Mouse (Mus musculus): ENCODE results near the gene Sema4d. TPM values are rescaled to one million over a fixed set of nuclear protein-coding genes. Genes with fewer than 3 reads are reported as not detected.
A peak's percentile ranks its signal among the peaks of the same experiment; 100 is the strongest.
"Not testable (repeated sequence)": the region's sequence is repeated elsewhere in the genome, so short reads cannot be mapped to it uniquely, and the experiment has no call there.

The Sema4d gene
- polyA plus RNA-seq, 1 experiment from 2014 or later, result 9.8 TPM

DNA sequence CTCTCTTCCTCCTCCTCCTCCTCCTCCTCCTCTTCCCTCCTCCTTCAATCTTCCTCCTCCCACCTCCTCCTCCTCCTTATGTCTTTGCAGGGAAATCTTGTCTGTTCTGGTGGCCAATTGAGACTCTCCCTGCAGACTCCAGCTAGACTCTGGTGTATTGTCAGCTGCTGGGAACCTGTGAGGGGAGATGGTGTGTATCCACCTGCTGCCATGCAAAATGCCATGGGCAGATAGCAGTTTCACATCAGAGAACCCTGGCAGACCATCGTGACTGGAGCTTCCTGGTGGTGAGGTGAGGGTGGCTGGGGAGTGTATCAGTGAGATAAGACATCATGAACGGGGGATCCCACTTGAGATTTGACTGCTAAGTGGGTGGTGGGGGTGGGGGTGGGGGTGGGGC lies 41.0 kb upstream of the Sema4d start:
- Histone ChIP-seq H3K4me2 (ENCODE audit: low read depth, low read length) (no peak overlapping the region), H3K27me3 (ENCODE audit: control insufficient read depth, insufficient read depth, low read depth, low read length) (no peaks in the 10 kb centered on the region), H3K4me1 (replicated peaks; ENCODE audit: control insufficient read depth, insufficient read depth, low read length) (no peaks in the 10 kb centered on the region; the same call in 1 of the 2 replicates), H3K27ac (ENCODE audit: low read length) (no peak overlapping the region), H3K9me3 (ENCODE audit: control insufficient read depth, low read length) (no peaks in the 10 kb centered on the region), H3K36me3 (ENCODE audit: control insufficient read depth, insufficient read depth, low read length) (no peaks in the 10 kb centered on the region), H3K4me3 (ENCODE audit: low read length) (no peak overlapping the region), H3K9ac (ENCODE audit: low read length) (no peak overlapping the region)
- WGBS, result 25% methylated on average over 2 of the region's 2 CpGs
- no peak for ATAC-seq (ENCODE audit: low read depth)

DNA sequence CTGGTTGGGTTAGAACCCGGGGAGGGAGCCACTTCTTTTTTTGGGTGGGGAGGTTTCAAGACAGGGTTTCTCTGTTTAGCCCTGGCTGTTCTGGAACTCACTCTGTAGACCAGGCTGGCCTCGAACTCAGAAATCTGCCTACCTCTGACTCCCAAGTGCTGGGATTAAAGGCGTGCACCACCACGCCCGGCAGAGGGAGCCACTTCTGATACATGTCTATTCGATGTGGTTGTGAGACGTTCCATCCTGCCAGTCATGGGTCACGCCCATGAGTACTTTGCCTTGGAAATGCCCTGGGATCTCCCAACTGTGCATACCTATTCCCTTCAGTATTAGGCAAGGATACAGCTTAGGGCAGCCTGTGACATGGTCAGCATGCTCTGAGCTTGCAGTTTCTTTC lies 40.5 kb upstream of the Sema4d start:
- not testable (repeated sequence) for H3K27me3 ChIP-seq (ENCODE audit: control insufficient read depth, insufficient read depth, low read depth, low read length); H3K4me3 ChIP-seq (ENCODE audit: low read length); H3K36me3 ChIP-seq (ENCODE audit: control insufficient read depth, insufficient read depth, low read length); H3K9ac ChIP-seq (ENCODE audit: low read length); H3K4me2 ChIP-seq (ENCODE audit: low read depth, low read length); H3K9me3 ChIP-seq (ENCODE audit: control insufficient read depth, low read length); H3K4me1 ChIP-seq (replicated peaks; ENCODE audit: control insufficient read depth, insufficient read depth, low read length); H3K27ac ChIP-seq (ENCODE audit: low read length)
- WGBS, result 69% methylated on average over 8 of the region's 8 CpGs
- ATAC-seq (ENCODE audit: low read depth), result 0 out of 2 replicates have a peak, but pooled peaks have one; percentile 21

DNA sequence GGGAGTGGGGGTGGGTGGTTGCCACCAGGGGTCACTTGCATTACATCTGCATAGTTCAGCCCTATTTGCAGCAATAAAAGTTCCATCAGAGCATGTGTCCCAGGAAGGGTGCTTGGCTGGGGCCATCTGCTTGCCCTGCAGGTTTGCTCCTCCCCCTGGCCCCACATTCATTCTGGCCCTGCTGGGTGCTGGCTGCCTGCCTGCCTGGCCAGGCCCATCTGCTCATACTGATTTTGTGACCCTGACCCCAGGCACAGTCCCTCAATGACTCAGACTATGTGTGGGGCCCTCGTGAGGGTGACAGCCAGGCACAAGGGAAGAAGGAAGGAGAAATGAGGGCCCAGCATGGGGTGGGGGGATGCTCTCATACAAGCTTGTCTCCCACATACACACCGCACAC lies 40.1 kb upstream of the Sema4d start:
- Histone ChIP-seq H3K27ac (ENCODE audit: low read length) (no peak overlapping the region), H3K36me3 (ENCODE audit: control insufficient read depth, insufficient read depth, low read length) (no peaks in the 10 kb centered on the region), H3K9ac (ENCODE audit: low read length) (no peak overlapping the region), H3K27me3 (ENCODE audit: control insufficient read depth, insufficient read depth, low read depth, low read length) (no peaks in the 10 kb centered on the region), H3K9me3 (ENCODE audit: control insufficient read depth, low read length) (no peaks in the 10 kb centered on the region), H3K4me3 (ENCODE audit: low read length) (no peak overlapping the region), H3K4me2 (ENCODE audit: low read depth, low read length) (no peak overlapping the region), H3K4me1 (replicated peaks; ENCODE audit: control insufficient read depth, insufficient read depth, low read length) (no peaks in the 10 kb centered on the region; the same call in 1 of the 2 replicates)
- peak; percentile 17; the same call in 1 of the 2 replicates for ATAC-seq (ENCODE audit: low read depth)
- WGBS, result 49% methylated on average over 2 of the region's 2 CpGs

DNA sequence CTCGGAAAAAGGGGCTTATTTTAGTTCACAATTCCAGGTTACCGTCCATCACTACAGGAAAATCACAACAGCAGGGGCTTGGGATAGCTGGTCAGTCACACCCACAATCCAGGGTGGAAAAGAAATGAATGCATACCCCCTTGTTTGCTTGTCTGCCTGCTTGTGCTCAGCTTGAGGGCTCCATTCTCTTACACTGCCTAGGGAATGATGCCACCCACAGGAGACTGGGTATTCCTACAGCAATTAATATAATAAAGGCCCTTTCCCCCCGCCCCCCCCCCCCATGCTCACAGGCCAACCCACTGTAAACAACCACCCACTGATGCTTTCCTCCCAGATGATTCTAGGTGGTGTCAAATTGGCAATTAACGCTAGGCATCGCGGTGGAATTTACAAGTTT lies 38.9 kb upstream of the Sema4d start:
- no peaks in the 10 kb centered on the region for H3K9me3 ChIP-seq (ENCODE audit: control insufficient read depth, low read length)
- H3K27ac ChIP-seq (ENCODE audit: low read length), result no peak overlapping the region
- no peaks in the 10 kb centered on the region for H3K36me3 ChIP-seq (ENCODE audit: control insufficient read depth, insufficient read depth, low read length)
- H3K4me3 ChIP-seq (ENCODE audit: low read length), result no peak overlapping the region
- H3K9ac ChIP-seq (ENCODE audit: low read length), result no peak overlapping the region
- 87% methylated on average over 6 of the region's 6 CpGs for WGBS
- no peak for ATAC-seq (ENCODE audit: low read depth)
- H3K4me2 ChIP-seq (ENCODE audit: low read depth, low read length), result no peak overlapping the region
- no peaks in the 10 kb centered on the region; the same call in 1 of the 2 replicates for H3K4me1 ChIP-seq (replicated peaks; ENCODE audit: control insufficient read depth, insufficient read depth, low read length)
- no peaks in the 10 kb centered on the region for H3K27me3 ChIP-seq (ENCODE audit: control insufficient read depth, insufficient read depth, low read depth, low read length)

DNA sequence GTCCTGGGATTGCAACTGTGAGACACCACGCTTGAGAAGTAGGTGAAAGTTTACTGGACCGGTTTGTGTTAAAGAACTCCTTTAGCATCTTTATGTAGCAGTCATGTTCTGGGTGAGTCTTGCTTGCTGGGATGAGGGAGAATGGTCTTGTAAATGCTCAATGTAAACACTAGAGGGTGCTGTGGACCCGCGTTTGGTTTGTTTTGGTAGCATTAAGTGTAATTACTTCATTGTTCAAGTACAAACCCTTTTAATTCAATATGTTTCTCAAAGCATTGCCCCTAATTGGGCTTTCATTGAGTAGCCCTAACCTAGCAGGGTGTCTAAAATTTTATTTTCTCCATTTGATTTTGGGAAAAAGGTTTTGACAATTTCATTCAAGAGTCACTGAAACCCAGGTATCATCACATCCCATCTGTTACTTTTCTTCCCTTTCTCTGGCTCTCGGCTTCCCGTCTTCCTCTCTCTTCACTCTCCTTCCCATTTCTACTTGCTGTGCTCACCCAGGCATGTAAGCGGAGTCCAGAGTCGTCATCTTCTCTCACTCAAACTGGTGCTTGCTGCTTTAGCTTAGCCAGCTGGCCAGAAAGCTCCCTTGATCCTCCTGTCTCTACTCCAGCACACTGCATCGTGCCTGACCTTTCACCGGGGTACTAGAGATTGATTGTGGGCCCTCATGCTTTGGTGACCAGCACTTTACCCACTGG lies 37.4 kb upstream of the Sema4d start:
- H3K9me3 ChIP-seq (ENCODE audit: control insufficient read depth, low read length), result no peaks in the 10 kb centered on the region
- H3K27ac ChIP-seq (ENCODE audit: low read length), result no peak overlapping the region
- H3K9ac ChIP-seq (ENCODE audit: low read length), result no peak overlapping the region
- H3K4me2 ChIP-seq (ENCODE audit: low read depth, low read length), result no peak overlapping the region
- H3K4me1 ChIP-seq (replicated peaks; ENCODE audit: control insufficient read depth, insufficient read depth, low read length), result no peaks in the 10 kb centered on the region
- H3K36me3 ChIP-seq (ENCODE audit: control insufficient read depth, insufficient read depth, low read length), result no peaks in the 10 kb centered on the region
- no peak overlapping the region for H3K4me3 ChIP-seq (ENCODE audit: low read length)
- WGBS, result 32% methylated on average over 10 of the region's 10 CpGs
- no peak for ATAC-seq (ENCODE audit: low read depth)
- no peaks in the 10 kb centered on the region for H3K27me3 ChIP-seq (ENCODE audit: control insufficient read depth, insufficient read depth, low read depth, low read length)

DNA sequence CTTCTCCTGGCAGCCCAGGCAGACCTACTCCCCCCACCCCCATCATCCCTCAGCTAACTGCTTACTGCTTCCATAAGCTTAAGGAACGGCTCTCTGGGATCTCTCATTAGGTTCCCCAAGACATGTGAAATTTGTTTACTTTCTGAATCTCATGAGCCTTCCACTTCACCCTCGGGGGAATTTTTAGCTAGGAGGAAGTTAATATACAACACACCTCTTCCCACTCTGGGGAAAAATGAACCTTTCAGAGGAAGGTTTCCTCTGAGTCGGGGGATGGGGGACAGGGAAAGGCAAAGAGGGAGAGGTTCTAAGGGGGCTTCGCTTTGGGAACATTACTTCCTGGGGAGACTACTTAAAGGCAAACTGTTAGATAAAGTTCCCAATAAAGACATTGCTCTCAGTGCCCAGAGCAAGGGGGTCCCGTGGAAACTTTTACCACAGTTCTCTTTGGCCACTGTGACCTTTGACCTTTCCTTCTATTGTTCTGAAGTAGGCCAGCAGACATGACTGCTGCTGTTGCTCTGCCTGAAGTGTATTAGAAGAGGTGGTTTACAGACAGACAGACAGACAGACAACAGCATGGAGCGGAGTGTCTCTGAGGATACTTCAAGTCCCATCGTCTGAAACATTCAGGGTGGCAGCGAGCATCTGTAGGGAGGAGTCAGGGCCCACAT lies 30.4 kb upstream of the Sema4d start:
- 36% methylated on average over 8 of the region's 8 CpGs for WGBS
- peak; percentile 23; the same call in 1 of the 2 replicates for ATAC-seq (ENCODE audit: low read depth)

DNA sequence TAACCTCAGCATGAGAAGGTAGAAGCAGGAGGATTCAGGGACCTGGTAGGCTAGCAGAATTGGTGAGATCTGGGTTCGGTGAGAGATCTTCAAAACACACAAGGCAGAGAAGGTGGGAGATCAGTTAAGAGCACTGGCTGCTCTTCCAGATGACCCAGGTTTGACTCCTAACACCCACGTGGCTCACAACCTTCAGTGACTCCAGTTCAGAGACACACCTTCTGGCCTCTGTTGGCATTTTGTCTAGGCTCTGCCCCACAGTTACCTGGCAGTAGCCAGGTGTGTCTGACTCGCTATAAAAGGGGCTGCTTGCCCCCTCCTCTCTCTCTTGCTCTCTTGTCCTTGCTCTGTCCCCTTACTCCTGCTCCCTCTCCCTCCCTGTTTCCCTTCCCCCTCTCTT lies 28.4 kb upstream of the Sema4d start:
- Histone ChIP-seq H3K9me3 (ENCODE audit: control insufficient read depth, low read length) (no peaks in the 10 kb centered on the region), H3K4me2 (ENCODE audit: low read depth, low read length) (no peak overlapping the region), H3K27me3 (ENCODE audit: control insufficient read depth, insufficient read depth, low read depth, low read length) (no peaks in the 10 kb centered on the region), H3K4me1 (replicated peaks; ENCODE audit: control insufficient read depth, insufficient read depth, low read length) (peaks cover 12% of the 10 kb centered on the region), H3K4me3 (ENCODE audit: low read length) (no peak overlapping the region), H3K9ac (ENCODE audit: low read length) (no peak overlapping the region), H3K36me3 (ENCODE audit: control insufficient read depth, insufficient read depth, low read length) (no peaks in the 10 kb centered on the region), H3K27ac (ENCODE audit: low read length) (no peak overlapping the region)
- ATAC-seq (ENCODE audit: low read depth), result no peak
- WGBS, result 34% methylated on average over 3 of the region's 3 CpGs

More for the DNA sequence above, 30.4 kb upstream of the Sema4d start:
- H3K4me1 ChIP-seq (replicated peaks; ENCODE audit: control insufficient read depth, insufficient read depth, low read length), result peaks cover 12% of the 10 kb centered on the region
- no peaks in the 10 kb centered on the region for H3K36me3 ChIP-seq (ENCODE audit: control insufficient read depth, insufficient read depth, low read length)
- no peak overlapping the region for H3K4me2 ChIP-seq (ENCODE audit: low read depth, low read length)
- no peaks in the 10 kb centered on the region for H3K27me3 ChIP-seq (ENCODE audit: control insufficient read depth, insufficient read depth, low read depth, low read length)
- no peaks in the 10 kb centered on the region for H3K9me3 ChIP-seq (ENCODE audit: control insufficient read depth, low read length)
- H3K9ac ChIP-seq (ENCODE audit: low read length), result no peak overlapping the region
- no peak overlapping the region for H3K27ac ChIP-seq (ENCODE audit: low read length)
- H3K4me3 ChIP-seq (ENCODE audit: low read length), result no peak overlapping the region

DNA sequence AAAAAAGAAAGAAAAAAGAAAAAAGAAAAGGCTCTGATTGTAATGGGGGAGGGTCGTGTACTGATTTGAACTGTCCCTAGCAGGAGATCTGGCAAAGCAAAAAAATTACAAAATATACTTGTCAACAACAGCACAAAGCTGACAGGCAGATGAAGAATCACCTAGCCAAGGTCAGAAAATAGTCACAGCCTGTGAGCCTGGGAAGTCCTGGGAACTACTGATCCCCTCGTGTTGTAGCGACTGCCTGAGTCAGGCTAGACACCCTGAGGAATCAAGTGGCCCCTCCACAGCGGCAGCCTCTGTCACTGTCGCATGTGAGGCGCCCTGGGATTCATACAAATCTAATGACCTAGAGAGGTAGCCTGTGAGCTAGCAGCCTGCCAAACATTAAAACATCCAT lies 25.8 kb upstream of the Sema4d start:
- H3K9ac ChIP-seq (ENCODE audit: low read length), result no peak overlapping the region
- H3K27me3 ChIP-seq (ENCODE audit: control insufficient read depth, insufficient read depth, low read depth, low read length), result no peaks in the 10 kb centered on the region
- no peak overlapping the region for H3K27ac ChIP-seq (ENCODE audit: low read length)
- no peak overlapping the region for H3K4me2 ChIP-seq (ENCODE audit: low read depth, low read length)
- ATAC-seq (ENCODE audit: low read depth), result no peak
- no peaks in the 10 kb centered on the region for H3K36me3 ChIP-seq (ENCODE audit: control insufficient read depth, insufficient read depth, low read length)
- H3K4me3 ChIP-seq (ENCODE audit: low read length), result no peak overlapping the region
- WGBS, result 59% methylated on average over 6 of the region's 6 CpGs
- H3K9me3 ChIP-seq (ENCODE audit: control insufficient read depth, low read length), result no peaks in the 10 kb centered on the region
- peaks cover 21% of the 10 kb centered on the region for H3K4me1 ChIP-seq (replicated peaks; ENCODE audit: control insufficient read depth, insufficient read depth, low read length)

DNA sequence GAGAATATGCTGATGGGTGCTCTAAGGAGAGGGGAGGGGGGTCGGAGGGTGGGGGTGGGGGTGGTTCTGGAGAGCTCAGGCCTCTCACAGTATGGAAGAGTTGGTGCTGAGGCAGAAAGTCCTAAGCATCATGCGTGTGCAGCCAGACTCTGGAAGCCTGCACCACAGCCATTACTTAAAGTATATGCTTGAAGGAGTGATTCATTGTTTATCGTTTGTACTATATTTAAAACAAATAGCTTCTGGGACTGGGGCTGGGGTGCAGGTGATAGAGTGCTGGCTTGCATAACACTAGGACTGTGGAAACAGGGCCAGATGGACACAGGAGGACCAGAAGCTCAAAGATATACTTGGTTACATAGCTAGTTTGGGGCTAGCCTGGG lies 25.4 kb upstream of the Sema4d start:
- peaks cover 20% of the 10 kb centered on the region for H3K4me1 ChIP-seq (replicated peaks; ENCODE audit: control insufficient read depth, insufficient read depth, low read length)
- ATAC-seq (ENCODE audit: low read depth), result no peak
- 41% methylated on average over 3 of the region's 3 CpGs for WGBS

More for the DNA sequence above, 25.4 kb upstream of the Sema4d start:
- Histone ChIP-seq H3K27me3 (ENCODE audit: control insufficient read depth, insufficient read depth, low read depth, low read length) (no peaks in the 10 kb centered on the region), H3K27ac (ENCODE audit: low read length) (no peak overlapping the region), H3K4me2 (ENCODE audit: low read depth, low read length) (no peak overlapping the region), H3K9ac (ENCODE audit: low read length) (no peak overlapping the region), H3K4me3 (ENCODE audit: low read length) (no peak overlapping the region), H3K9me3 (ENCODE audit: control insufficient read depth, low read length) (no peaks in the 10 kb centered on the region), H3K36me3 (ENCODE audit: control insufficient read depth, insufficient read depth, low read length) (no peaks in the 10 kb centered on the region)
